Mouse (Mus musculus): ENCODE data around the gene Dhx29. TPM values are rescaled to one million over a fixed set of nuclear protein-coding genes. Genes with fewer than 3 reads are reported as not detected.
"Not testable (repeated sequence)": the region's sequence is repeated elsewhere in the genome, so short reads cannot be mapped to it uniquely, and the experiment has no call there.

Gene Dhx29
- polyA plus RNA-seq, 1 experiment from 2014 or later: 36.8 TPM

DNA sequence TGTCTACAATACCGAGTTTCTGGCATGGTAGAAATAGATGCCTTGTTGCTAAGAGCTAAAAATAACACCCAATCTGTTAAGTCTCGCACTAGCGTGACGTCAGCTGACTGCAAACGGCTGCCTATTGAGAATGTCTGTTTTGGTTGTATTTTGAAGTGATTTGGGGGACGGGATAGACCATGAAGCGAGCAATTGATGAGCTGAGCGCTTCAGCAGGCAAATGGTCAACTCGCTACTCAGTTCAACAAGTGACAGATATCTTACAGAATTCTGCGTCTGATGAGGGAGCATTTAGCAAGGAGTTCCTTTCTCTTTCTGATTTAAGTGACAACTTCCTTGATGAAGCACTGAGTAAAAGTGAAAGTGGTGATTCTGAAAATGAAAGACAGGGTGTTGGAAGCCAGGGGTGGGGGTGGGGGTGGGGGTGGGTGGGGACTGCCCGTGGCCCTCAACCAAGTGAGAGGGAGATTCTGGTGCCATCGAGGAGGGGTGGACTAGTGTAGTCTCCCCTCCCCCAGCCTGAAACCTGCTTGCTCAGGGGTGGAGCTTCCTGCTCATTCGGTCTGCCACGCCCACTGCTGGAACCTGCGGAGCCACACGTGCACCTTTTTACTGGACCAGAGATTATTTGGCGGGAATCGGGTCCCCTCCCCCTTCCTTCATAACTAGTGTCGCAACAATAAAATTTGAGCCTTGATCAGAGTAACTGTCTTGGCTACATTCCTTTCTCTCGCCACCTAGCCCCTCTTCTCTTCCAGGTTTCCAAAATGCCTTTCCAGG, 86.1 kb downstream of the Dhx29 start:
- H3K4me2 ChIP-seq (ENCODE audit: low read length): peak overlapping the region; percentile 26
- not testable (repeated sequence) for H3K4me3 ChIP-seq (ENCODE audit: low read length); H3K9ac ChIP-seq (ENCODE audit: low read depth, low read length); H3K27ac ChIP-seq (ENCODE audit: low read depth, low read length); ATAC-seq; H3K9me3 ChIP-seq (ENCODE audit: control insufficient read depth, low read length); H3K27me3 ChIP-seq (replicated peaks; ENCODE audit: control insufficient read depth, insufficient read depth, low read length); H3K4me1 ChIP-seq (ENCODE audit: control insufficient read depth, insufficient read depth, low read depth, low read length); H3K36me3 ChIP-seq (ENCODE audit: control insufficient read depth, insufficient read depth, low read length)
- WGBS: 52% methylated on average over 18 of the region's 20 CpGs

Other genes with a start within 250 kb of the Dhx29 start
- gene Plpp1, start 126.7 kb upstream of the Dhx29 start, polyA plus RNA-seq (2015; fragmentation: Nextera tagmentation; extraction: Ambion mirVana): 78.8 and 85.8 TPM in 2 replicates
- 49.0 and 61.1 TPM in 2 replicates for gene Mtrex, start 56 bp upstream of the Dhx29 start, polyA plus RNA-seq (2015; fragmentation: Nextera tagmentation; extraction: Ambion mirVana)
- 0.98 and 1.2 TPM in 2 replicates for gene Ccno, start 60.3 kb downstream of the Dhx29 start, polyA plus RNA-seq (2015; fragmentation: Nextera tagmentation; extraction: Ambion mirVana)
- gene Mcidas, start 66.4 kb downstream of the Dhx29 start, polyA plus RNA-seq (2015; fragmentation: Nextera tagmentation; extraction: Ambion mirVana): 0.55 and 0.62 TPM in 2 replicates
- gene Cdc20b, start 107.7 kb downstream of the Dhx29 start, polyA plus RNA-seq (2015; fragmentation: Nextera tagmentation; extraction: Ambion mirVana): 0.56 and 0.86 TPM in 2 replicates
- gene Gpx8, start 119.0 kb downstream of the Dhx29 start, polyA plus RNA-seq (2015; fragmentation: Nextera tagmentation; extraction: Ambion mirVana): 60.3 and 64.8 TPM in 2 replicates
- gene Gzma, start 173.5 kb downstream of the Dhx29 start, polyA plus RNA-seq (2015; fragmentation: Nextera tagmentation; extraction: Ambion mirVana): 0.18 TPM in 1 of 2 replicates, not detected in the other

Data from hindbrain, embryonic 16.5 days (tissue).